Mouse (Mus musculus): ENCODE data around the gene Gnai3.

- TF ChIP-seq E2F4 (IDR thresholded peaks at IDR 0.05; ENCODE audit: insufficient read depth): no peak
- TF ChIP-seq POLR2AphosphoS2 (IDR thresholded peaks at IDR 0.05; ENCODE audit: insufficient read length, low read depth): no peak
- no peak for TF ChIP-seq MYOG (IDR thresholded peaks at IDR 0.05; ENCODE audit: control insufficient read depth in 1 of 3, insufficient read depth in 1 of 3, insufficient read length in 2 of 3, low read depth in 2 of 3)
- no peak for TF ChIP-seq POLR2A (IDR thresholded peaks at IDR 0.05; ENCODE audit: insufficient read length, low read depth)
- no peak for TF ChIP-seq TCF12 (IDR thresholded peaks at IDR 0.05; ENCODE audit: insufficient read depth, poor library complexity, severe bottlenecking)
- TF ChIP-seq MYOD1 (IDR thresholded peaks at IDR 0.05; ENCODE audit: control insufficient read depth in 1 of 3, insufficient read length in 2 of 3, low read depth in 2 of 3): no peak
- no peak for TF ChIP-seq MAX (IDR thresholded peaks at IDR 0.05; ENCODE audit: low read depth)
- no peak for TF ChIP-seq SRF (IDR thresholded peaks at IDR 0.05; ENCODE audit: control insufficient read depth, insufficient read length, low read depth)
- no peak for TF ChIP-seq CEBPB (IDR thresholded peaks at IDR 0.05; ENCODE audit: insufficient read depth, poor library complexity, severe bottlenecking)
- TF ChIP-seq REST (IDR thresholded peaks at IDR 0.05; ENCODE audit: insufficient read depth, insufficient read length): no peak
- no peak for TF ChIP-seq USF1 (IDR thresholded peaks at IDR 0.05; ENCODE audit: low read depth)
These were observed 50.8 kb downstream of the Gnai3 start for GRCm38 (mm10) chr3:108094976-108095760.
